Mouse (Mus musculus) liver, embryonic 14.5 days (tissue): Measurements from ENCODE around the gene Pdik1l.

Experiments used
- CTCF ChIP-seq: IDR thresholded peaks from 2 replicates; pipeline ENCODE4 v1.5.1; 2016; ENCODE audit warnings: antibody characterized with exemption, low read depth, control low read depth
- EP300 ChIP-seq: IDR thresholded peaks from 2 replicates; pipeline ENCODE4 v1.6.1; 2016; ENCODE audit warnings: antibody characterized with exemption, low read depth

DNA sequence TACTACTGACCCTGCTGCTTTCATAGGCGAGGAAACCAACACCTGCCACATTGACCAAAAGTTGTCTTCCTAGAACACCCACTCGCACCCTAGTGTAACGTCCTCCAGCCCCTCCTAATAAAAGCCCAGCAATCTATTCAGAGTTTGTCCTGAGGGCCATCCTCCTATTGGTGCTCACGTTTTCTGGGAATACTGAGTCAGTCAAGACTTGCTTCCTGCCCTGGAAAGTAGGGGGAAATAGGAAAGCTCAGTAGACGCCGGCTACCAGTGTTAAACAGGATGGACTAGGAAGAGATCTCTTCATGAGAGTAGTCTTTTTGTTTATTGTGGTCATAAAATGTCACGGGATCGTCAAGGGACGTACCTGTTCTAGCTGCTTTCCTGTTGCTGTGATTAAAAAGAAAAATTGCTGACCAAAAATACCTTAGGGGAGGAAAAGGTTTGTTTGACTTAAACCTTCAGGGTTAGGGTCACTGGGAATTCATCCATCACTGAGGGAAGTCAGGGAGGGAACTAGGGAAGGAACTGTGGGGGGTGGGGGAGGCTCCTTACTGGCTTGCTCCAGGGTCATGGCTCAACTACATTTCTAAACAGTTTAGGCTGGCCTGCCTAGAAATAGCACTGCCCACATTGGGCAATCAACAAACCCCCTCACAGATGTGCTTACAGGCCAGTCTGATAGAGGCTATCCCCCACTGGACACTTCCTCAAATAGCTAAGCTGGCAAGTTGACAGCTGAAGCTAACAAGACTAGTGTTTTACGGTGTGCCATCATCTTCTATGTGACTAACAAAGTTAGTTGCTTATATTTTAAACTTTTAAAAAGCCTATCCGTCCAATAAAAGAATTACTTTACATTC, 932 bp upstream of the Pdik1l start:
- TF ChIP-seq EP300: no peak
- TF ChIP-seq CTCF: no peak
